Mouse (Mus musculus): ENCODE data around the gene Siah1b.

The Siah1b gene

DNA sequence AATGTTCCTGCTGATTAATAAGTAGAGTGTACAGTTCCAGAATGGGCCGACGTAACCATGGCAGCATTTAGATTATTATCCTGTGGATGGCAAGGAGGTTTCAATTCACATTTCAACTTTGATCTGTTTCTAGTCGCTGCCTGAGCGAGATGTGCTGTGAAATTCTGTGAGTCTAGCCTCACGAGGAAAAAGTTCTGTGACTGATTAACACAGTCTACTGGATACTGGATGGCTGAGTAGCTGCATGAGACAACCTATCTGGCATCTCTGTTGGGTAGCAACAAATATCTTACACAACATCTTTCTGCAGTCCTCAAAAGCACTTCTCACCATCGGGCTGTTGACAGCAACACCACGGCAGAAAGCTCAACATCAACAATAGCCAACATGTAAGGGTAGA lies 43.8 kb downstream of the Siah1b start:
- no peak for DNase-seq (ENCODE audit: extremely low spot score)

DNA sequence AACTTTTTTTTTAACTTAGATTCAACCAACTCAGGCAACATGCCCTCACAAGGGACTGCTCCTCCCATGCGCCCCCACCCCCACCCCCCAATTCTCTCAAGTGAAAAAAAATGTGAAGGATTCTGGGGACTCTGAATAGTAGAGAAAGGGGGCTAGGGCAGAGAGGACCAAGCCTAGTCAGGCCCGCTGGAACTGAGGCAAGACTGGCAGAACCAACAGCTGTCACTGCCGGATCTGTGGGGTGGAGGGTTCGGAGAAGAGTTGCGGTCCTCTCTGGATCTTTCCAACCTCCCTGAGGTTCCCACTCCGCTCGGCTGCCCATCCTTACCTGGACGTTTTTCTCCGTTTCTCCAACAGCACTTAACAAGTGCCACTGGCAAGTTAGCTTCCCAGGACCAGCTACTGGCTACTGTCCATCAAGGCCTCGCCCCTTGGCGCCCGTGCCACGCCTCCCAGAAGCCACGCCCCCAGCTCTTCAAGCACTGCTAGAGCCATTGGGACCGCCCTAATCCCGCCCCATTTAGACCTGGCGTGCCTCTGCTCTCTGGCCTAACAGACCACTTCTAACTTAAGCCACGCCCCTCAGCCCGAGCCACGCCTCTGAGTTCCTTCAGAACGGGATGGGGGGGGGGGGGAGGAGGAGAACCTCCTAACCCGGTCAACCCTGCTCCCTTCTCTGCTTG lies 48.5 kb downstream of the Siah1b start, which contains the start of gene Car5b:
Gene Car5b (minus strand): TSS at position 391 of the 683 bp plus-strand sequence.
- DNase-seq (ENCODE audit: extremely low spot score), result peak; percentile 85
